Mouse (Mus musculus) heart, adult 2 months (tissue): ENCODE results near the gene Zcchc18.

ENCODE experiments used
- CTCF ChIP-seq: fragments of 200-600 bp; IDR thresholded peaks from 2 replicates; pipeline ENCODE4 v1.8.1; 2022; ENCODE audit warnings: antibody characterized with exemption, mild to moderate bottlenecking, moderate library complexity
- EP300 ChIP-seq: fragments of 200-500 bp; IDR thresholded peaks from 2 replicates; pipeline ENCODE4 v1.6.1; 2011; ENCODE audit warnings: low read depth, low read length, control low read depth; ENCODE audit not compliant: insufficient read depth

- no peak for TF ChIP-seq EP300
- TF ChIP-seq CTCF: no peak
Observed at GRCm38 (mm10) chrX:136992978-136993547, at the start of gene Zcchc18.
